Mouse (Mus musculus) layer of hippocampus, adult 18-20 months (tissue): ENCODE measurements around the gene Prox2. TPM values are rescaled to one million over a fixed set of nuclear protein-coding genes. Genes with fewer than 3 reads are reported as not detected.
A peak's percentile ranks its signal among the peaks of the same experiment; 100 is the strongest.
"Not testable (repeated sequence)": the region's sequence is repeated elsewhere in the genome, so short reads cannot be mapped to it uniquely, and the experiment has no call there.

Experiments
- DNase-seq, 2 experiments: peaks; one replicate each; pipeline ENCODE4 v3.0.0; 2022; ENCODE audit warnings: low spot score in 2 of 2
- long read RNA-seq: library from polyadenylated mRNA; stranded (forward); transcript quantifications from one replicate; pipeline ENCODE4 v2.0.0, GENCODE M21; 2021
- total RNA-seq, 2 experiments: library from RNA; stranded (reverse); gene quantifications; 2 replicates each; pipeline ENCODE4 v1.2.3; 2021

Prox2 gene
- total RNA-seq = 1 to 10 TPM; 1.8 to 2.2 TPM
- long read RNA-seq, partial matches to known transcripts = 0 of 1 reads
- long read RNA-seq, other reads (novel, unspliced or antisense) = 1 of 1 reads

GRCm38 (mm10) chr12:85110698-85111592 is at the start of gene Prox2, which contains the start of gene Dlst:
TSS of gene Prox2 (minus strand) at chr12:85110759.
TSS of gene Dlst (plus strand) at chr12:85110833.
- peak; percentile 84 to 92 for DNase-seq

- no peak for DNase-seq
Measured at GRCm38 (mm10) chr12:85159592-85159991, 49.0 kb upstream of the Prox2 start.

- no peak for DNase-seq
Measured at GRCm38 (mm10) chr12:85158801-85159200, 48.2 kb upstream of the Prox2 start.

- no peak for DNase-seq
Measured at GRCm38 (mm10) chr12:85157797-85158460, 47.4 kb upstream of the Prox2 start.

GRCm38 (mm10) chr12:85156324-85156723 is 45.8 kb upstream of the Prox2 start:
- DNase-seq = no peak

GRCm38 (mm10) chr12:85153011-85153410 is 42.5 kb upstream of the Prox2 start:
- no peak for DNase-seq

GRCm38 (mm10) chr12:85151002-85151774 is 40.6 kb upstream of the Prox2 start, which contains the start of gene Rps6kl1:
TSS of gene Rps6kl1 (minus strand) at chr12:85151264.
- DNase-seq = peak; percentile 77 to 87

GRCm38 (mm10) chr12:85150321-85151001 is 39.9 kb upstream of the Prox2 start:
- DNase-seq = no peak

- no peak for DNase-seq
Measured at GRCm38 (mm10) chr12:85146881-85147280, 36.3 kb upstream of the Prox2 start.

- no peak for DNase-seq
Measured at GRCm38 (mm10) chr12:85146355-85146754, 35.8 kb upstream of the Prox2 start.

- DNase-seq = no peak
Measured at GRCm38 (mm10) chr12:85145630-85146029, 35.1 kb upstream of the Prox2 start.

GRCm38 (mm10) chr12:85144821-85145220 is 34.3 kb upstream of the Prox2 start:
- no peak for DNase-seq

- DNase-seq = not testable (repeated sequence)
Measured at GRCm38 (mm10) chr12:85144276-85144675, 33.7 kb upstream of the Prox2 start.

GRCm38 (mm10) chr12:85142803-85143202 is 32.2 kb upstream of the Prox2 start:
- DNase-seq = peak in 1 of 2 experiments; percentile 90

- no peak for DNase-seq
Measured at GRCm38 (mm10) chr12:85141096-85141495, 30.5 kb upstream of the Prox2 start.

- no peak for DNase-seq
Measured at GRCm38 (mm10) chr12:85140036-85140701, 29.6 kb upstream of the Prox2 start.

GRCm38 (mm10) chr12:85136627-85137026 is 26.1 kb upstream of the Prox2 start:
- DNase-seq = no peak

- DNase-seq = no peak
Measured at GRCm38 (mm10) chr12:85135513-85136470, 25.2 kb upstream of the Prox2 start.
